Mouse (Mus musculus): ENCODE measurements around the gene Pex7. TPM values are rescaled to one million over a fixed set of nuclear protein-coding genes. Genes with fewer than 3 reads are reported as not detected.

Pex7 gene
- total and polyA plus RNA-seq, 3 experiments, result 15.8 to 22.1 TPM; not detected in 1

DNA sequence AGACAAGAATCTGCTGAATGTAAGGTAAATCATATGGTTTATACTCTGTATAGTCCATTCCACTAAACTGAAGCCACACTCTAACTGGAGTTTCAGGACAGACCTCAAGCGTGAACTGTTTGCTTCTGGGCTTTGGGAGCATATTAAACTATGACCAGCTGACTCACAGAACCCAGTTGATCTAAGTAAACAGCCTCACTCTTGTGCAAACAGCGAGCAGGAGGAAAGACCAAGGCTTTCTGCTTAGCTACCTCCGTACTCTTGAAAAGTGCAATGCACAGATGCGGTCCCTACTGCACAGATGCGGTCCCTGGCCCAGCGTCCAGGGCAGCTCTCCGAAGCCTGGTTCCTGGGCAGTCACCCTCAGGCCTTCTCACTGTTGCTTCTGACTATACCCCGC lies 30.2 kb downstream of the Pex7 start:
- H3K9me3 ChIP-seq (replicated peaks; ENCODE audit: insufficient read depth, low read length), result no peaks in the 10 kb centered on the region
- peaks cover 40% of the 10 kb centered on the region in 2 experiments for H3K4me1 ChIP-seq (ENCODE audit: control insufficient read depth in 1 of 2, insufficient read depth in 2 of 2, low read length in 2 of 2)
- no peak overlapping the region for H3K4me3 ChIP-seq (ENCODE audit: control insufficient read depth in 1 of 2, insufficient read depth in 1 of 2, low read depth in 2 of 2, low read length in 2 of 2)
- H3K27ac ChIP-seq (ENCODE audit: control insufficient read depth, low read depth, low read length), result peak overlapping the region; percentile 46
- no peaks in the 10 kb centered on the region for H3K79me2 ChIP-seq (ENCODE audit: control insufficient read depth, insufficient read depth, low read length, poor library complexity)
- H3K9ac ChIP-seq (ENCODE audit: control insufficient read depth, low read depth, low read length, poor library complexity, severe bottlenecking), result peak overlapping the region; percentile 47
- peaks cover 0 to 40% of the 10 kb centered on the region in 2 experiments; a peak in 2 of 4 replicates for H3K36me3 ChIP-seq (ENCODE audit: control insufficient read depth in 1 of 2, insufficient read depth in 2 of 2, low read length in 2 of 2)
- H3K27me3 ChIP-seq (ENCODE audit: control insufficient read depth in 1 of 2, insufficient read depth in 2 of 2, low read length in 2 of 2), result no peaks in the 10 kb centered on the region
- no peak for DNase-seq (ENCODE audit: low read depth, low spot score)
- TF ChIP-seq UBTF (IDR thresholded peaks at IDR 0.05; ENCODE audit: borderline replicate concordance, insufficient read depth, low read depth, low read length), result no peak
- TF ChIP-seq ZNF384 (IDR thresholded peaks at IDR 0.05; ENCODE audit: low read depth, low read length), result no peak
- TF ChIP-seq ZKSCAN1 (IDR thresholded peaks at IDR 0.05; ENCODE audit: low read depth, low read length), result no peak
- no peak for TF ChIP-seq MYC (IDR thresholded peaks at IDR 0.05; ENCODE audit: low read depth, low read length)
- no peak for TF ChIP-seq SIN3A (IDR thresholded peaks at IDR 0.05; ENCODE audit: low read length)
- TF ChIP-seq GATA1 (IDR thresholded peaks at IDR 0.05; ENCODE audit: low read depth, low read length), result no peak
- no peak for TF ChIP-seq CHD2 (IDR thresholded peaks at IDR 0.05; ENCODE audit: low read length)
- no peak for TF ChIP-seq ETS1 (IDR thresholded peaks at IDR 0.05; ENCODE audit: low read depth, low read length)
- no peak for TF ChIP-seq MXI1 (IDR thresholded peaks at IDR 0.05; ENCODE audit: low read depth, low read length)
- no peak for TF ChIP-seq ELF1 (IDR thresholded peaks at IDR 0.05; ENCODE audit: low read depth, low read length)
- no peak for TF ChIP-seq ZMIZ1 (IDR thresholded peaks at IDR 0.05; ENCODE audit: low read depth, low read length)
- no peak for TF ChIP-seq NELFE (IDR thresholded peaks at IDR 0.05; ENCODE audit: low read depth, low read length)
- TF ChIP-seq CTCF (IDR thresholded peaks at IDR 0.05 in 2 of 3, conservative IDR thresholded peaks at IDR 0.05 in 1 of 3; ENCODE audit: control insufficient read depth in 1 of 3, insufficient read depth in 1 of 3, low read depth in 2 of 3, low read length in 3 of 3, poor library complexity in 1 of 3, severe bottlenecking in 1 of 3), result no peak
- TF ChIP-seq TAL1 (IDR thresholded peaks at IDR 0.05; ENCODE audit: low read length), result no peak
- no peak for TF ChIP-seq MAX (IDR thresholded peaks at IDR 0.05; ENCODE audit: low read length)
- TF ChIP-seq BHLHE40 (IDR thresholded peaks at IDR 0.05; ENCODE audit: borderline replicate concordance, low read depth, low read length), result no peak
- no peak for TF ChIP-seq USF1 (IDR thresholded peaks at IDR 0.05; ENCODE audit: low read depth, low read length)

DNA sequence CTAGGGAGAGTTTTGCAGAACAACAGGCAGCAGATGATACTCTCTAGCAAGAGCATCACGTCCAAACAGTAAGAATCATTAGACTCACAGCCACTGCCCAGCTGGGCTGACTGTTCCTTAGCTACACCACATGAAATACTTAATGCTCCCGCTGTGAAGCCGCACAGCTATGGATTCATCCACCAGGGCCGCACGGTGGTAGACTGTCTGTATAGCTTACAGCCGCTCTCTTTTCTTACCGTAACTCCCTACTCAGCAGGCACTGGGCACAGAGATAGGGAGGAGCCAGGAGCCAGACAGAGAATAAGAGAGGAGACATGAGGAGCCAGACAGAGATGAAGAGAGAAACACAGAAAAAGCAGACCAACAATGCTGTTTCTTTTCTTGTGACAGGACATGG lies 30.8 kb downstream of the Pex7 start:
- no peaks in the 10 kb centered on the region for H3K79me2 ChIP-seq (ENCODE audit: control insufficient read depth, insufficient read depth, low read length, poor library complexity)
- no peak overlapping the region for H3K4me3 ChIP-seq (ENCODE audit: control insufficient read depth in 1 of 2, insufficient read depth in 1 of 2, low read depth in 2 of 2, low read length in 2 of 2)
- H3K27me3 ChIP-seq (ENCODE audit: control insufficient read depth in 1 of 2, insufficient read depth in 2 of 2, low read length in 2 of 2), result no peaks in the 10 kb centered on the region
- peak overlapping the region; percentile 46; the same call in 1 of the 2 replicates for H3K27ac ChIP-seq (ENCODE audit: control insufficient read depth, low read depth, low read length)
- DNase-seq (ENCODE audit: low read depth, low spot score), result no peak
- peaks cover 38 to 40% of the 10 kb centered on the region in 2 experiments for H3K4me1 ChIP-seq (ENCODE audit: control insufficient read depth in 1 of 2, insufficient read depth in 2 of 2, low read length in 2 of 2)
- peaks cover 0 to 40% of the 10 kb centered on the region in 2 experiments; a peak in 2 of 4 replicates for H3K36me3 ChIP-seq (ENCODE audit: control insufficient read depth in 1 of 2, insufficient read depth in 2 of 2, low read length in 2 of 2)
- H3K9me3 ChIP-seq (replicated peaks; ENCODE audit: insufficient read depth, low read length), result no peaks in the 10 kb centered on the region
- no peak overlapping the region for H3K9ac ChIP-seq (ENCODE audit: control insufficient read depth, low read depth, low read length, poor library complexity, severe bottlenecking)
- TF ChIP-seq POLR2A (IDR thresholded peaks at IDR 0.05; ENCODE audit: control insufficient read depth in 1 of 2, insufficient read depth in 1 of 2, low read depth in 1 of 2, low read length in 2 of 2, poor library complexity in 1 of 2) (no peak), USF1 (IDR thresholded peaks at IDR 0.05; ENCODE audit: low read depth, low read length) (no peak), RAD21 (IDR thresholded peaks at IDR 0.05; ENCODE audit: low read depth, low read length) (no peak), ZKSCAN1 (IDR thresholded peaks at IDR 0.05; ENCODE audit: low read depth, low read length) (no peak), ZNF384 (IDR thresholded peaks at IDR 0.05; ENCODE audit: low read depth, low read length) (no peak), ETS1 (IDR thresholded peaks at IDR 0.05; ENCODE audit: low read depth, low read length) (no peak), ZMIZ1 (IDR thresholded peaks at IDR 0.05; ENCODE audit: low read depth, low read length) (no peak)
